Mouse (Mus musculus) MEL (cell line): ENCODE results near the gene Rab13.

Experiments used
- BHLHE40 ChIP-seq: IDR thresholded peaks from 2 replicates; pipeline ENCODE4 v1.6.1; 2012; ENCODE audit warnings: low read depth, mild to moderate bottlenecking, inconsistent platforms, low read length, improper control_type of control experiment, borderline replicate concordance
- CTCF ChIP-seq, 3 experiments: IDR thresholded peaks in 2 of 3; conservative IDR thresholded peaks in 1 of 3; 2 replicates each; pipeline ENCODE4 v1.5.1; 2011 to 2012; ENCODE audit warnings: low read length in 3 of 3, low read depth in 2 of 3, mild to moderate bottlenecking in 2 of 3, improper control_type of control experiment in 1 of 3, inconsistent platforms in 1 of 3, mixed read lengths in 1 of 3, moderate library complexity in 1 of 3; ENCODE audit not compliant: control insufficient read depth in 1 of 3, insufficient read depth in 1 of 3, poor library complexity in 1 of 3, severe bottlenecking in 1 of 3
- E2F4 ChIP-seq: IDR thresholded peaks from 2 replicates; pipeline ENCODE4 v1.6.1; 2011; ENCODE audit warnings: low read depth, low read length, improper control_type of control experiment, borderline replicate concordance
- ELF1 ChIP-seq: IDR thresholded peaks from 2 replicates; pipeline ENCODE4 v1.6.1; 2014; ENCODE audit warnings: low read depth, mild to moderate bottlenecking, inconsistent platforms, low read length, improper control_type of control experiment, moderate library complexity
- EP300 ChIP-seq, 2 experiments: IDR thresholded peaks; 2 replicates each; pipeline ENCODE4 v1.6.1; 2011; ENCODE audit warnings: improper control_type of control experiment in 2 of 2, low read length in 2 of 2, low read depth in 1 of 2, mild to moderate bottlenecking in 1 of 2
- GATA1 ChIP-seq: IDR thresholded peaks from 2 replicates; pipeline ENCODE4 v1.6.1; 2011; ENCODE audit warnings: low read depth, low read length, improper control_type of control experiment
- MAFK ChIP-seq: IDR thresholded peaks from 2 replicates; pipeline ENCODE4 v1.6.1; 2011; ENCODE audit warnings: low read depth, mild to moderate bottlenecking, low read length, improper control_type of control experiment, borderline replicate concordance
- MEF2A ChIP-seq: IDR thresholded peaks from 2 replicates; pipeline ENCODE4 v1.6.1; 2014; ENCODE audit warnings: low read depth, mild to moderate bottlenecking, inconsistent platforms, low read length, improper control_type of control experiment; ENCODE audit not compliant: poor library complexity, insufficient replicate concordance, severe bottlenecking; ENCODE audit errors: extremely low read depth
- POLR2A ChIP-seq, 2 experiments: IDR thresholded peaks; 2 replicates each; pipeline ENCODE4 v1.6.1; 2011 to 2012; ENCODE audit warnings: low read length in 2 of 2, mild to moderate bottlenecking in 2 of 2, control low read depth in 1 of 2, improper control_type of control experiment in 1 of 2, low read depth in 1 of 2, moderate library complexity in 1 of 2; ENCODE audit not compliant: control insufficient read depth in 1 of 2, insufficient read depth in 1 of 2, poor library complexity in 1 of 2
- RAD21 ChIP-seq: IDR thresholded peaks from 2 replicates; pipeline ENCODE4 v1.6.1; 2011; ENCODE audit warnings: mild to moderate bottlenecking, low read depth, low read length, improper control_type of control experiment
- SMC3 ChIP-seq: IDR thresholded peaks from 2 replicates; pipeline ENCODE4 v1.6.1; 2011; ENCODE audit warnings: low read depth, low read length, improper control_type of control experiment
- TCF12 ChIP-seq: IDR thresholded peaks from 2 replicates; pipeline ENCODE4 v1.6.1; 2014; ENCODE audit warnings: low read depth, mild to moderate bottlenecking, inconsistent platforms, low read length, improper control_type of control experiment, moderate library complexity
- UBTF ChIP-seq: IDR thresholded peaks from 2 replicates; pipeline ENCODE4 v1.6.1; 2012; ENCODE audit warnings: low read depth, mild to moderate bottlenecking, inconsistent platforms, low read length, improper control_type of control experiment, moderate library complexity, borderline replicate concordance; ENCODE audit not compliant: insufficient read depth
- USF1 ChIP-seq: IDR thresholded peaks from 2 replicates; pipeline ENCODE4 v1.6.1; 2014; ENCODE audit warnings: low read depth, mild to moderate bottlenecking, inconsistent platforms, low read length, improper control_type of control experiment, moderate library complexity

GRCm38 (mm10) chr3:90220088-90220487 lies 6.6 kb downstream of the Rab13 start:
- TF ChIP-seq POLR2A (IDR thresholded peaks at IDR 0.05; ENCODE audit: control insufficient read depth in 1 of 2, insufficient read depth in 1 of 2, low read depth in 1 of 2, low read length in 2 of 2, poor library complexity in 1 of 2) (no peak), BHLHE40 (no peak), ELF1 (0 out of 2 replicates have a peak, but pooled peaks have one; percentile 12), CTCF (IDR thresholded peaks at IDR 0.05 in 2 of 3, conservative IDR thresholded peaks at IDR 0.05 in 1 of 3; ENCODE audit: control insufficient read depth in 1 of 3, insufficient read depth in 1 of 3, low read depth in 2 of 3, low read length in 3 of 3, poor library complexity in 1 of 3, severe bottlenecking in 1 of 3) (peak; percentile 34 to 97 (median 84); a peak in 5 of 6 replicates), GATA1 (peak; percentile 89), EP300 (IDR thresholded peaks at IDR 0.05; ENCODE audit: low read depth in 1 of 2, low read length in 2 of 2) (peak in 1 of 2 experiments; percentile 44; a peak in 1 of 4 replicates), UBTF (no peak), E2F4 (no peak), SMC3 (peak; percentile 92), RAD21 (peak; percentile 88), TCF12 (no peak; the same call in 1 of the 2 replicates), MAFK (peak; percentile 9; the same call in 1 of the 2 replicates), USF1 (no peak), MEF2A (no peak)
